Mouse (Mus musculus) limb, embryonic 15.5 days (tissue): ENCODE results near the gene Clec18a. TPM values are rescaled to one million over a fixed set of nuclear protein-coding genes. Genes with fewer than 3 reads are reported as not detected.
"Not testable (repeated sequence)": the region's sequence is repeated elsewhere in the genome, so short reads cannot be mapped to it uniquely, and the experiment has no call there.

Source experiments
- ATAC-seq: fragments of 200-750 bp; cut with Nextera tagmentation; 2 replicates; pipeline ENCODE4 v1.8.0; 2017; ENCODE audit warnings: low read depth, moderate TSS enrichment; ENCODE audit not compliant: insufficient number of reproducible peaks, low FRiP score, low TSS enrichment
- H3K27ac ChIP-seq: fragments of 300-500 bp; sonication (generic); 2 replicates; pipeline ENCODE4 v1.5.1; 2015; ENCODE audit warnings: moderate library complexity, mild to moderate bottlenecking, inconsistent platforms
- H3K27me3 ChIP-seq: fragments of 300-500 bp; sonication (generic); 2 replicates; pipeline ENCODE4 v1.6.1; 2015; ENCODE audit warnings: inconsistent platforms
- H3K36me3 ChIP-seq: fragments of 300-500 bp; sonication (generic); 2 replicates; pipeline ENCODE4 v1.6.1; 2015; ENCODE audit warnings: inconsistent platforms
- H3K4me1 ChIP-seq: fragments of 300-500 bp; sonication (generic); 2 replicates; pipeline ENCODE4 v1.6.1; 2015; ENCODE audit warnings: inconsistent platforms
- H3K4me2 ChIP-seq: fragments of 300-500 bp; sonication (generic); 2 replicates; pipeline ENCODE4 v1.6.1; 2015; ENCODE audit warnings: mild to moderate bottlenecking, inconsistent platforms
- H3K4me3 ChIP-seq: fragments of 300-500 bp; sonication (generic); 2 replicates; pipeline ENCODE4 v1.5.1; 2015; ENCODE audit warnings: mild to moderate bottlenecking, inconsistent platforms
- H3K9ac ChIP-seq: fragments of 300-500 bp; sonication (generic); 2 replicates; pipeline ENCODE4 v1.6.1; 2015; ENCODE audit warnings: inconsistent platforms
- H3K9me3 ChIP-seq: fragments of 300-500 bp; sonication (generic); 2 replicates; pipeline ENCODE4 v1.6.1; 2016; ENCODE audit warnings: inconsistent platforms
- WGBS: fragments of 180-500 bp; shearing (Covaris S2); methylation state at CpG from one replicate; pipeline ENCODE4 v1.1.7; 2015; 5-methylcytosine and 5-hydroxymethylcytosine counted together
- microRNA-seq: library from miRNA; unstranded; fragments of <30 nt; microRNA quantifications from one replicate; pipeline ENCODE4, GENCODE M21; 2016
- polyA plus RNA-seq: library from polyadenylated mRNA; unstranded; fragments of >200 nt; fragmentation: Nextera tagmentation; extraction: Ambion mirVana; gene quantifications from 2 replicates; pipeline ENCODE4 v1.2.1, GENCODE M21; 2015

Clec18a gene
- polyA plus RNA-seq, 1 experiment from 2014 or later: not detected

- Histone ChIP-seq H3K4me3 (no peak within 1 kb of the TSS), H3K4me2 (no peak within 1 kb of the TSS), H3K9me3 (no peaks in the 10 kb centered on the region), H3K4me1 (peaks cover 21% of the 10 kb centered on the region), H3K9ac (no peak within 1 kb of the TSS), H3K27me3 (peaks cover 4% of the 10 kb centered on the region), H3K36me3 (peaks cover 3% of the 10 kb centered on the region; the same call in 1 of the 2 replicates), H3K27ac (no peak within 1 kb of the TSS)
- ATAC-seq: no peak
- WGBS: 96% methylated on average over 19 of the region's 19 CpGs
Observed at GRCm38 (mm10) chr8:111031572-111031971, 60.7 kb downstream of the Clec18a start, which contains the start of gene Ddx19b. Ddx19b (minus strand) TSS chr8:111031751.

DNA sequence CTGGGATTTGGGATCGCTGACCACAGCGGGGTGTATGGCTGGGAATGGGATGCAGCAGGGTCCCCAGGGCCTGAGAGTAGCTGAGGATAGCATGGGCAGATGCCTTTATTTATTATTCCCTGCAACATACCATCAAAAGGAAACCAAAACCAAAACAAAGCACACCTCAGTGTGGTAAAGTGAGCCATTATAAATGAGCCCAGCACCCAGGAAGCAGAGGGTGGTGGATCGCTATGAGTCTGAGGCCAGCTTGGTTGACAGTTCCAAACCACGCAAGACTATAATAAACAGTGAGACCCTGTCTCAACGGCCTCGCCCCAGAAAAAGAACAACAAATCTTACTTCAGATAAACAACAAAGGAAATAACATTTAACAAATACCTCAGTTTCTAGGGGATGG is 62.2 kb downstream of the Clec18a start:
- WGBS: 77% methylated on average over 6 of the region's 6 CpGs
- Histone ChIP-seq H3K4me1 (peaks cover 11% of the 10 kb centered on the region; the same call in 1 of the 2 replicates), H3K4me2 (no peak overlapping the region), H3K9me3 (no peaks in the 10 kb centered on the region), H3K27me3 (peaks cover 4% of the 10 kb centered on the region), H3K36me3 (no peaks in the 10 kb centered on the region), H3K27ac (no peak overlapping the region), H3K4me3 (no peak overlapping the region), H3K9ac (no peak overlapping the region)
- ATAC-seq: no peak

DNA sequence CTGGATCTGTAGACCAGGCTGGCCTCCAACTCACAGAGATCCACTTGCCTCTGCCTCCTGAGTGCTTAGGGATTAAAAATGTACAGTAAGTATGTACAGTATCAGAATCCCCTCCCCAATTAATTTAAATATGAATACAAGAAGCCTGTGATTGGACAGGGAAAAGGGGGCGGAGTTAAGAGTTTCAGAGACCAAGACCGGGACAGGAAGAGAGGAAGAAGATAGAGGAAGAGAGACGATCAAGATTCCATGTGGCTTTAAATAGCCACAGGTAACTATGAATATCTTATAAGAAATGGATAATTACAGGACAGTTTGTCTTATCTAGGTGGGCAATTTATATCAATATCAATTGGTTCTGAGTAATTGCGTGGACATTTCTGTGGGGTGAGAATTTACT is 62.6 kb downstream of the Clec18a start:
- Histone ChIP-seq H3K36me3 (no peaks in the 10 kb centered on the region), H3K9me3 (no peaks in the 10 kb centered on the region), H3K27me3 (peaks cover 4% of the 10 kb centered on the region), H3K4me2 (no peak overlapping the region), H3K4me1 (peaks cover 6% of the 10 kb centered on the region; the same call in 1 of the 2 replicates), H3K9ac (no peak overlapping the region), H3K27ac (no peak overlapping the region), H3K4me3 (no peak overlapping the region)
- 57% methylated on average over 4 of the region's 4 CpGs for WGBS
- no peak for ATAC-seq

GRCm38 (mm10) chr8:111027391-111027937 is 64.8 kb downstream of the Clec18a start:
- peak overlapping the region; percentile 50; the same call in 1 of the 2 replicates for H3K27ac ChIP-seq
- ATAC-seq: no peak
- H3K4me3 ChIP-seq: peak overlapping the region; percentile 65
- no peaks in the 10 kb centered on the region for H3K4me1 ChIP-seq
- no peaks in the 10 kb centered on the region for H3K9me3 ChIP-seq
- under 1% methylated on average over 31 of the region's 31 CpGs for WGBS
- no peaks in the 10 kb centered on the region for H3K36me3 ChIP-seq
- H3K9ac ChIP-seq: peak overlapping the region; percentile 63
- peak overlapping the region; percentile 79 for H3K4me2 ChIP-seq
- H3K27me3 ChIP-seq: peaks cover 4% of the 10 kb centered on the region

GRCm38 (mm10) chr8:111026609-111027008 is 65.6 kb downstream of the Clec18a start:
- H3K4me1 ChIP-seq, H3K4me2 ChIP-seq, H3K9me3 ChIP-seq, H3K9ac ChIP-seq, H3K36me3 ChIP-seq, H3K4me3 ChIP-seq, H3K27ac ChIP-seq, ATAC-seq, H3K27me3 ChIP-seq: not testable (repeated sequence)
- whole genome bisulfite sequencing: 86% methylated on average over 2 of the region's 2 CpGs

DNA sequence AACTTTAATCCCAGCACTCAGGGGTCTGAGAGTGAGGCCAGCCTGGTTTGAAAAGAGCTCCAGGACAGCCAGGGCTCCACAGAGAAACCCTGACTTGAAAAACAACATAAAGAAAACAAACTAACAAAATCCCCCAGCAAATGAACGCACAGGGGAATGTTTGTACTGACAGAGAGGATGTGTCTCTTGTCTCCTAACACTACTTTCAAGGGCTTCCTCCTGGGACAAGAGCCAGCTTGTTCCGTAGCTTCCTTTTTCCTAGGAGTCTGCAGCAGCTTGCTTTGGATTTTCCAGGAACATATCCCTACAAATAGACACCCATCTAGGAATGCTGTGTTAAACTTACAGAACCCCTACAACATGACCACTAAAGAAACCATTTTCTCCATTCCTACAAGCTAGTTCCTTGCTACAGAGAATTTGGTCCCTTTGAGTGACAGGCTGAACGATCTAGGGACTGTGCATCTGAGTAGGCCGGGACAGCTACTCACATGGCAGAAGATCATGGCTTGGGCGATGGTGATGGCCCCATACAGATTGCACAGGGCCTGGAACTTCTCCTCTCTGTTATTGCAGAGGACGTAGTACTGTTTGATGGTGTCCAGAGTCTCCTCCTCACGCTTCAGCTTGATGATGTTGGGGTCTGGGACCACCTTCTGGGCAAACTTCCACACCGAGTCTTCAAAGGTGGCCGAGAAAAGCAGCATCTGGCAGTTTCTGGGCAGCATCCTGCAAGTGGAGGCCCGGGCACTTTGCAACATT is 81.8 kb downstream of the Clec18a start:
- H3K36me3 ChIP-seq: peaks cover 41% of the 10 kb centered on the region
- not testable (repeated sequence) for H3K4me3 ChIP-seq, H3K4me1 ChIP-seq, H3K27me3 ChIP-seq, H3K4me2 ChIP-seq, H3K27ac ChIP-seq, H3K9ac ChIP-seq, H3K9me3 ChIP-seq, ATAC-seq
- 87% methylated on average over 10 of the region's 10 CpGs for WGBS

Small RNAs within 50 kb of the gene (microRNA-seq; reads per million reads assigned to microRNA genes)
- gene Gm24103 (not detected), gene Mir3473d (0.82 reads per million)

Other genes with a start within 250 kb of the Clec18a start
- 77.7 and 77.8 TPM in 2 replicates for gene Cog4, start 245.8 kb downstream of the Clec18a start, polyA plus RNA-seq
- gene Sf3b3, start 245.6 kb downstream of the Clec18a start, polyA plus RNA-seq: 125 and 127 TPM in 2 replicates
- 10.9 and 12.2 TPM in 2 replicates for gene Fuk, start 189.9 kb downstream of the Clec18a start, polyA plus RNA-seq
- 29.6 and 32.6 TPM in 2 replicates for gene St3gal2, start 172.5 kb downstream of the Clec18a start, polyA plus RNA-seq
- gene Ddx19a, start 94.6 kb downstream of the Clec18a start, polyA plus RNA-seq: 12.4 and 15.9 TPM in 2 replicates
- 4.9 and 5.0 TPM in 2 replicates for gene Ddx19b, start 60.7 kb downstream of the Clec18a start, polyA plus RNA-seq
- 48.0 and 48.4 TPM in 2 replicates for gene Aars, start 59.3 kb downstream of the Clec18a start, polyA plus RNA-seq
- gene Exosc6, start 36.1 kb downstream of the Clec18a start, polyA plus RNA-seq: 8.2 and 9.7 TPM in 2 replicates
- gene Pdpr, start 2.2 kb upstream of the Clec18a start, polyA plus RNA-seq: 8.9 and 10.0 TPM in 2 replicates
- 65.2 and 75.4 TPM in 2 replicates for gene Glg1, start 166.8 kb upstream of the Clec18a start, polyA plus RNA-seq
- gene Rfwd3, start 207.8 kb upstream of the Clec18a start, polyA plus RNA-seq: 39.1 and 39.8 TPM in 2 replicates
- 1.5 and 1.6 TPM in 2 replicates for gene Mlkl, start 245.8 kb upstream of the Clec18a start, polyA plus RNA-seq